ENCODE assay signal across 20 mouse cellular contexts in genomic region chr4:88655461-88655860, GRCm38 (mm10). TPM values are rescaled to one million over a fixed set of nuclear protein-coding genes. Genes with fewer than 3 reads are reported as not detected.
"Had no signal": no experiment of that assay in that cellular context is flagged by ENCODE, and none has a peak within 500 bp of the region (broad histone marks: within the 10 kb centered on the region; RNA-seq: fewer than 3 reads in every experiment).

No protein-coding gene starts in this region.

- H3K27ac ChIP-seq: hindbrain, postnatal 0 days; left cerebral cortex, adult 2 months; limb, embryonic 15.5 days; liver, embryonic 12.5 days; midbrain, embryonic 10.5 days; stomach, postnatal 0 days had no signal

- H3K36me3 ChIP-seq: limb, embryonic 15.5 days; liver, embryonic 12.5 days; midbrain, embryonic 10.5 days had no signal

- H3K9me3 ChIP-seq: limb, embryonic 15.5 days; liver, embryonic 12.5 days; midbrain, embryonic 10.5 days had no signal

- H3K4me2 ChIP-seq: limb, embryonic 15.5 days; liver, embryonic 12.5 days; lung, embryonic 14.5 days had no signal

- H3K4me3 ChIP-seq: left cerebral cortex, adult 2 months; limb, embryonic 15.5 days; liver, embryonic 12.5 days; midbrain, embryonic 10.5 days; myocyte had no signal

- H3K9ac ChIP-seq: limb, embryonic 15.5 days; liver, embryonic 12.5 days; lung, embryonic 14.5 days had no signal

- DNase-seq: lung, embryonic 14.5 days; lung, postnatal 10 days; lung, postnatal 4 days; midbrain, embryonic 14.5 days; thymus, postnatal 4 days had no signal

- ATAC-seq: hindbrain, postnatal 0 days; liver, embryonic 12.5 days had no signal

- H3K4me1 ChIP-seq: limb, embryonic 15.5 days; liver, embryonic 12.5 days; midbrain, embryonic 10.5 days had no signal

- H3K27me3 ChIP-seq: limb, embryonic 15.5 days; liver, embryonic 12.5 days had no signal

RNA-seq across cellular contexts. Expression of gene Ifna13, which starts 11.2 kb away (rescaled TPM):
- total RNA-seq: hindbrain, postnatal 0 days; layer of hippocampus, postnatal 25 days; left cerebral cortex, adult 2 months; left cerebral cortex, postnatal 25 days; megakaryocyte, adult 5-6 weeks; neutrophil, adult 5-6 weeks had no signal
- polyA plus RNA-seq: hindbrain, postnatal 0 days; intestine, embryonic 14.5 days; limb, embryonic 11.5 days; limb, embryonic 15.5 days; liver, embryonic 12.5 days; liver, embryonic 16.5 days; lung, embryonic 14.5 days; midbrain, embryonic 10.5 days; midbrain, embryonic 14.5 days; myocyte; neural tube, embryonic 11.5 days; stomach, postnatal 0 days had no signal

RNA-seq across cellular contexts. Expression of gene C87499, which starts 21.2 kb away (rescaled TPM):
- total RNA-seq: hindbrain, postnatal 0 days; layer of hippocampus, postnatal 25 days; left cerebral cortex, adult 2 months; left cerebral cortex, postnatal 25 days; megakaryocyte, adult 5-6 weeks; neutrophil, adult 5-6 weeks had no signal
- polyA plus RNA-seq: hindbrain, postnatal 0 days; intestine, embryonic 14.5 days; limb, embryonic 11.5 days; limb, embryonic 15.5 days; liver, embryonic 12.5 days; liver, embryonic 16.5 days; lung, embryonic 14.5 days; midbrain, embryonic 10.5 days; midbrain, embryonic 14.5 days; myocyte; neural tube, embryonic 11.5 days; stomach, postnatal 0 days had no signal

RNA-seq across cellular contexts. Expression of gene Ifna16, which starts 21.3 kb away (rescaled TPM):
- total RNA-seq: hindbrain, postnatal 0 days; layer of hippocampus, postnatal 25 days; left cerebral cortex, adult 2 months; left cerebral cortex, postnatal 25 days; megakaryocyte, adult 5-6 weeks; neutrophil, adult 5-6 weeks had no signal
- polyA plus RNA-seq: hindbrain, postnatal 0 days; intestine, embryonic 14.5 days; limb, embryonic 11.5 days; limb, embryonic 15.5 days; liver, embryonic 12.5 days; liver, embryonic 16.5 days; lung, embryonic 14.5 days; midbrain, embryonic 10.5 days; midbrain, embryonic 14.5 days; myocyte; neural tube, embryonic 11.5 days; stomach, postnatal 0 days had no signal

RNA-seq across cellular contexts. Expression of gene Ifna2, which starts 28.3 kb away (rescaled TPM):
- total RNA-seq: hindbrain, postnatal 0 days; layer of hippocampus, postnatal 25 days; left cerebral cortex, adult 2 months; left cerebral cortex, postnatal 25 days; megakaryocyte, adult 5-6 weeks; neutrophil, adult 5-6 weeks had no signal
- polyA plus RNA-seq: hindbrain, postnatal 0 days; intestine, embryonic 14.5 days; limb, embryonic 11.5 days; limb, embryonic 15.5 days; liver, embryonic 12.5 days; liver, embryonic 16.5 days; lung, embryonic 14.5 days; midbrain, embryonic 10.5 days; midbrain, embryonic 14.5 days; myocyte; neural tube, embryonic 11.5 days; stomach, postnatal 0 days had no signal

RNA-seq across cellular contexts. Expression of gene Ifnab, which starts 35.7 kb away (rescaled TPM):
- total RNA-seq: hindbrain, postnatal 0 days; layer of hippocampus, postnatal 25 days; left cerebral cortex, adult 2 months; left cerebral cortex, postnatal 25 days; megakaryocyte, adult 5-6 weeks; neutrophil, adult 5-6 weeks had no signal
- polyA plus RNA-seq: hindbrain, postnatal 0 days; intestine, embryonic 14.5 days; limb, embryonic 11.5 days; limb, embryonic 15.5 days; liver, embryonic 12.5 days; liver, embryonic 16.5 days; lung, embryonic 14.5 days; midbrain, embryonic 10.5 days; midbrain, embryonic 14.5 days; myocyte; neural tube, embryonic 11.5 days; stomach, postnatal 0 days had no signal
